Mouse (Mus musculus) hindbrain, postnatal 0 days (tissue): ENCODE data around the gene Mogs. TPM values are rescaled to one million over a fixed set of nuclear protein-coding genes. Genes with fewer than 3 reads are reported as not detected.

Source experiments
- ATAC-seq: fragments of 200-750 bp; cut with Nextera tagmentation; 2 replicates; pipeline ENCODE4 v1.8.0; 2017; ENCODE audit warnings: mild to moderate bottlenecking, moderate TSS enrichment, moderate library complexity
- DNase-seq: peaks from one replicate; pipeline ENCODE4 v3.0.0-alpha.2; 2015; ENCODE audit warnings: low spot score
- H3K27ac ChIP-seq: fragments of 300-500 bp; sonication (generic); 2 replicates; pipeline ENCODE4 v1.5.1; 2014; ENCODE audit warnings: mild to moderate bottlenecking
- H3K27me3 ChIP-seq: fragments of 300-500 bp; sonication (generic); 2 replicates; pipeline ENCODE4 v1.6.1; 2014; ENCODE audit warnings: low read length, mixed read lengths; ENCODE audit not compliant: insufficient read depth
- H3K36me3 ChIP-seq: fragments of 300-500 bp; sonication (generic); 2 replicates; pipeline ENCODE4 v1.6.1; 2014; ENCODE audit warnings: low read length, mixed read lengths; ENCODE audit not compliant: insufficient read depth
- H3K4me1 ChIP-seq: fragments of 300-500 bp; sonication (generic); 2 replicates; pipeline ENCODE4 v1.6.1; 2014; ENCODE audit warnings: antibody characterized with exemption, low read length, mixed read lengths; ENCODE audit not compliant: insufficient read depth
- H3K4me2 ChIP-seq: fragments of 300-500 bp; sonication (generic); 2 replicates; pipeline ENCODE4 v1.6.1; 2014; ENCODE audit warnings: low read depth, mild to moderate bottlenecking, low read length, moderate library complexity, mixed read lengths
- H3K4me3 ChIP-seq: fragments of 300-500 bp; sonication (generic); 2 replicates; pipeline ENCODE4 v1.5.1; 2014; ENCODE audit warnings: low read length
- H3K9ac ChIP-seq: fragments of 300-500 bp; sonication (generic); replicated peaks from 2 replicates; pipeline ENCODE4 v1.6.1; 2014; ENCODE audit warnings: mild to moderate bottlenecking, low read length, moderate library complexity, mixed read lengths
- H3K9me3 ChIP-seq: fragments of 300-500 bp; sonication (generic); 2 replicates; pipeline ENCODE4 v1.6.1; 2016; ENCODE audit warnings: low read length, mixed read lengths
- CTCF ChIP-seq: IDR thresholded peaks from 2 replicates; pipeline ENCODE4 v1.5.1; 2016; ENCODE audit warnings: antibody characterized with exemption, control low read depth, low read depth
- whole genome bisulfite sequencing: fragments of 180-500 bp; shearing (Covaris S2); extraction: QIAGEN DNeasy Blood & Tissue Kit; methylation state at CpG from one replicate; pipeline ENCODE4 v1.1.7; 2014; 5-methylcytosine and 5-hydroxymethylcytosine counted together
- polyA plus RNA-seq: library from polyadenylated mRNA; unstranded; fragments of >200 nt; fragmentation: Nextera tagmentation; extraction: Ambion mirVana; gene quantifications from 2 replicates; pipeline ENCODE4 v1.2.1, GENCODE M21; 2015
- total RNA-seq: library from RNA; depleted of rRNA; stranded (reverse); fragments of >200 nt; gene quantifications from 2 replicates; pipeline ENCODE4 v1.2.3, GENCODE M21; 2014

Mogs gene
- total and polyA plus RNA-seq, 2 experiments from 2014 or later: 21.1 to 48.5 TPM

- Histone ChIP-seq H3K4me3 (peak overlapping the region; percentile 28), H3K4me1 (peaks cover 12% of the 10 kb centered on the region; the same call in 1 of the 2 replicates), H3K36me3 (no peaks in the 10 kb centered on the region), H3K4me2 (peak overlapping the region; percentile 55), H3K9ac (peak overlapping the region; percentile 46), H3K9me3 (no peaks in the 10 kb centered on the region), H3K27ac (peak overlapping the region; percentile 89), H3K27me3 (no peaks in the 10 kb centered on the region)
- peak; percentile 76 for ATAC-seq
- WGBS: 2% methylated on average over 25 of the region's 26 CpGs
- no peak for TF ChIP-seq CTCF
- DNase-seq: peak; percentile 71
These were observed 21.7 kb downstream of the Mogs start for GRCm38 (mm10) chr6:83136881-83137575.

DNA sequence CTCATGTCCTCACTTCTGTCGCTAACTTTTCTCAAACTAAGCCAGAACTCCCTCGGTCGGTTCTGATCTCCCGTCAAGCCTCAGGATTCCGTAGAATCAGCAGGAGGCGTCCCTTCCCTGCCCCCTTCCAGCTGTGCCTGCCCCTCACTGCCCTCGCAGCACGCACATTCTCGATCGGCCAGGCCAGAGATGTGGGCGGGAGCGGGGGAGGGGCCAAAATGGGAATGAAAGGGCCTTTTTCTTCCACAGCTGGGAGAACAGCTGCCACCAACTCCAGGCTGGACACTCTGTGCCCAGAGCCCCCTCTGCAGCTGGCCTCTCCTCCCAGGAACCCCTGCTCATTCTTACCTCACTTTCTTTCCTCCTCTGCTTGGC lies 22.3 kb downstream of the Mogs start:
- peak; percentile 68 for DNase-seq
- peak; percentile 3; the same call in 1 of the 2 replicates for TF ChIP-seq CTCF
- H3K27ac ChIP-seq: peak overlapping the region; percentile 89
- peak; percentile 54 for ATAC-seq
- peak overlapping the region; percentile 55 for H3K4me2 ChIP-seq
- no peaks in the 10 kb centered on the region for H3K36me3 ChIP-seq
- peaks cover 18% of the 10 kb centered on the region; the same call in 1 of the 2 replicates for H3K4me1 ChIP-seq
- H3K9me3 ChIP-seq: no peaks in the 10 kb centered on the region
- 3% methylated on average over 12 of the region's 12 CpGs for WGBS
- peak overlapping the region; percentile 28 for H3K4me3 ChIP-seq
- no peaks in the 10 kb centered on the region for H3K27me3 ChIP-seq
- H3K9ac ChIP-seq: peak overlapping the region; percentile 46

GRCm38 (mm10) chr6:83138056-83138455 lies 22.8 kb downstream of the Mogs start:
- Histone ChIP-seq H3K27me3 (no peaks in the 10 kb centered on the region), H3K9ac (no peak overlapping the region), H3K36me3 (no peaks in the 10 kb centered on the region), H3K4me3 (peak overlapping the region; percentile 28), H3K9me3 (no peaks in the 10 kb centered on the region), H3K27ac (peak overlapping the region; percentile 89), H3K4me1 (peaks cover 18% of the 10 kb centered on the region; the same call in 1 of the 2 replicates), H3K4me2 (peak overlapping the region; percentile 55)
- ATAC-seq: peak; percentile 46; the same call in 1 of the 2 replicates
- DNase-seq: peak; percentile 46
- 5% methylated on average over 11 of the region's 11 CpGs for WGBS
- peak; percentile 32; the same call in 1 of the 2 replicates for TF ChIP-seq CTCF

DNA sequence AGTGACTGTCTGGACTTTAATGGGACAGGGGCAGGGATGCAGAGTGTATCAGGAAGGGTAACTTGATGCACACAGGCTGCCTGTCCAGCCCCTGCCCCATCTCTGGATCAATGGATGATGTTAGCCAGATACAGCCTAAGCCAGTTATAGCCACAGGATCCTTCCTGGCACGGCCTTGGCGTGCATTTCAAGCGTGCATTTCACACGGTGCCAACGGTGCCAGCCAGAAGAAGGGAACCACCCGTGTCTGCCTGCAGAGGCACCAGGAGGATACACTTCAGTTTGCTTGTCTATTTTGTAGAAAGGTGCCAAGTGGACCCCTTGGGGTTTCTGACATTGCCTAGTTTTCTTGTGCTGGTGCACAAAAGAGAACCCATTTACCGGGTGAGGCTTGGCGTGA lies 24.7 kb downstream of the Mogs start:
- Histone ChIP-seq H3K27me3 (no peaks in the 10 kb centered on the region), H3K9me3 (no peaks in the 10 kb centered on the region), H3K4me2 (no peak overlapping the region), H3K4me1 (peaks cover 18% of the 10 kb centered on the region; the same call in 1 of the 2 replicates), H3K36me3 (no peaks in the 10 kb centered on the region), H3K9ac (no peak overlapping the region), H3K27ac (no peak overlapping the region), H3K4me3 (no peak overlapping the region)
- WGBS: 67% methylated on average over 8 of the region's 8 CpGs
- TF ChIP-seq CTCF: no peak
- ATAC-seq: no peak
- DNase-seq: no peak

GRCm38 (mm10) chr6:83141636-83142035 lies 26.3 kb downstream of the Mogs start:
- DNase-seq (no peak), ATAC-seq (no peak; the same call in 1 of the 2 replicates)
- TF ChIP-seq CTCF: no peak
- no peaks in the 10 kb centered on the region for H3K36me3 ChIP-seq
- H3K9me3 ChIP-seq: no peaks in the 10 kb centered on the region
- peaks cover 12% of the 10 kb centered on the region; the same call in 1 of the 2 replicates for H3K4me1 ChIP-seq
- peak overlapping the region; percentile 60; the same call in 1 of the 2 replicates for H3K27ac ChIP-seq
- peak overlapping the region; percentile 35; the same call in 1 of the 2 replicates for H3K4me3 ChIP-seq
- WGBS: 36% methylated on average over 4 of the region's 4 CpGs
- H3K27me3 ChIP-seq: no peaks in the 10 kb centered on the region
- H3K9ac ChIP-seq: peak overlapping the region; percentile 59
- peak overlapping the region; percentile 65 for H3K4me2 ChIP-seq

- DNase-seq (peak; percentile 50), ATAC-seq (peak; percentile 42)
- WGBS: 3% methylated on average over 41 of the region's 41 CpGs
These were observed 27.0 kb downstream of the Mogs start for GRCm38 (mm10) chr6:83142211-83142731.

More at GRCm38 (mm10) chr6:83142211-83142731, 27.0 kb downstream of the Mogs start:
- no peaks in the 10 kb centered on the region for H3K36me3 ChIP-seq
- no peak for TF ChIP-seq CTCF
- peaks cover 12% of the 10 kb centered on the region; the same call in 1 of the 2 replicates for H3K4me1 ChIP-seq
- no peaks in the 10 kb centered on the region for H3K9me3 ChIP-seq
- peak overlapping the region; percentile 65 for H3K4me2 ChIP-seq
- H3K27me3 ChIP-seq: no peaks in the 10 kb centered on the region
- peak overlapping the region; percentile 35 for H3K4me3 ChIP-seq
- H3K27ac ChIP-seq: peak overlapping the region; percentile 60; the same call in 1 of the 2 replicates
- peak overlapping the region; percentile 59 for H3K9ac ChIP-seq
